Mouse (Mus musculus) CD4-positive, CD25-positive, alpha-beta regulatory T cell, adult 4 months (primary cell): ENCODE data around the gene Abcd3. TPM values are rescaled to one million over a fixed set of nuclear protein-coding genes. Genes with fewer than 3 reads are reported as not detected.

Experiments
- ATAC-seq: one replicate; pipeline ENCODE4 v1.8.0; 2017
- polyA plus RNA-seq, 2 experiments: library from polyadenylated mRNA; unstranded; fragments of 100-300 nt; shearing (Covaris generic); gene quantifications; one replicate each; pipeline ENCODE4 v1.2.1; 2017

Abcd3 gene
- polyA plus RNA-seq, 2 experiments from 2014 or later, result 13.5 to 15.4 TPM

DNA sequence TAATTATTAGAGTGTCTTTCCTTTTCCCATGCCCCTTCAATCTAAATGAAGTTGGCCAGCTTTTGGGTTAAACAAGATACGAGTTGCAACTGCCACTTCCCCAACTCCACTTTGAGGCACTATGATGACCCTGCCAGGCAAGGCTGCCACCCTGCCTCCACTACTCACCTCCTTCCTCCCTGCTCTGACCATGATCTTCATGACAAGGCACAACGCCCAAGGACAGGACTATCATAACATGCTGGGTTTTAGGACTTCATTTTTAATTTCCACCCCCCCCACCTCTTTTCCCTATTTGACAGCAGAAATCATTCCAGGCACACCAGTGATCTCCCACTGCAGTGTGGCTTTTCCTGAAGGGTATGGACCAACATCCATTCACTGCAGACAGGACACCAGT lies 77.2 kb downstream of the Abcd3 start:
- ATAC-seq, result no peak

DNA sequence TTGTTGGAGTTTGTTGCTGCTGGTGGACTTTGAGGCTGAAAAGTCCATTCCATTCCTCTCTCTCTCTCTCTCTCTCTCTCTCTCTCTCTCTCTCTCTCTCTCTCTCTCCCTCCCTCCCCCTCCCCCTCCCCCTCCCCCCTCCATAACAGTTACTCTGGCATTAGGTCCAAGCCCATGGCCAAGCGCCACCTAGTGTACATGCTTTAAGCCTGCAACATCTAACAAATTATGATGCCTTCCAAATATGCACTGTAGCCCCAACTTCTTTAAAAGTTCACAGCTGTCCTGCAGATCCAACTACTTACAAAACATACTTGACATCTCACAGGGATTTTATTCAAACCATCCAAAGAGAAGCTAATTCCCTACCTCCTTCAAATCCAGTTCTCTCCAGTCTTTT lies 77.6 kb downstream of the Abcd3 start:
- ATAC-seq, result no peak

DNA sequence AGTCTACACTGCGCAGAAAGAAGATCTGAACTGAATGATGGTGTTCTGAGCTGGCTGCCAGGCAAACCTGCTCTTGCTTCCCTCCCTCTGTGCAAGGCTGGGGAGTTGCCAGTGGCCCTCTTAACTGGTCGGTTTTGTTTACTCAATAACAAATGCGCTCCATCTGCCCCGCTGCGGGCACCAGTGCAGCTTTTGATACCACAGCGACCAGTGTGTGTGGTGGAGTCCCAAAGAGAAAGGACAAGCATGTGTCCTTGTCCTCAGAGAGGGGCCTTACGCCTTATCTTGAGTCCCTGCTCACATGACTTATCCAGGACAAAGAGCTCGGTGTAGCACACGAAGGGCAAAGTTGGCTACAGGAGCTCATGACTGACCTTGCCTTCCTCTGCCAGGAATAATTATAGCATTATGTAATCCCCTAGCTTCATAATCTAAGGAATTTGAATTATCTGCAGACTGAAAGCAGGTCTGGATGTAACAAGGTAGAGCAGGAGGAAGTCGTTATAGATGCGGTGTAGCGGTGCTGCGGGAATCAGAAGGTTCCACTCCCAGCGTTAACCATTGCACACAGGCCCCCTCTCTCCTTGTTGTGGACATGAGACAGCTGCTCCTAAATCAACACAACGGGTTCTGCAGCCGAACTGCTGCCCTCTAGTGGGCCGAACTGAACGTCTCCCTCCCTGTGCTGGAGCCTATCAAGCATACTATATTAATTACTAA lies 78.9 kb downstream of the Abcd3 start:
- peak; percentile 41 for ATAC-seq

DNA sequence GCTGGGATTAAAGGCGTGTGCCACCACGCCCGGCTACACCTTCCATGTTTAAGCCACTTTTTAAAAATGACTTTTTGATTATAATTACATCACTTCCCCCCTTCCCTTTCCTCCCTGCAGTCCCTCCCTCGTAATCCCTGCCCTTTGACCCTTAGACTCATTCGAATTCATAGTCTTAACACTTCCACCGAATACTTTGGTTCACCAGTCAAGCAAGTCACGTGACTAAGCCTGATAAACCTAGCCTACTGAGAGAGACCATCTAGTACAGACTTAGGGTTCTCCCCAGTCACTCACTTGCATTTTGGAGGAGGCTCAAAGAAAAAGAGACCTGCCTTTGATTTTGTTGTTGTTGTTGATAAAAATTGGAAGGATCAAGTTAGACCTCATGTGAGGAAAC lies 79.6 kb downstream of the Abcd3 start:
- ATAC-seq, result no peak

DNA sequence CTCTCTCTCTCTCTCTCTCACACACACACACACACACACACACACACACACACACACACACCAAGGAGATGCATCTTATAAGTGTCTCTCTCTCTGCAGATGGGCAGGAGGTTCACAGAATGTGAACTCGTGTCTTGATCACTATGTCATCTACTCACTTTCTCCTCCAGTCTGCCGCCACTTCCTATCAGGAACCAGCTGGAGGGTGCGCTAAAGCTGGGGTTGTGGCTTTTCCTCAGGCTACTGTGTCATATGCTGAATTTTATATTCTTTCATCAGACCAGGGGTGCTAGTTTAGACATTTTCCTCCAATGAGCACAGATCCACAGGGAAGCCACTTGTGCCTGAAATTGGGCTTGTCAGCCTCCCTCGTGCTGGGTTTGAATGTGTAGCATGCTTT lies 85.4 kb downstream of the Abcd3 start:
- ATAC-seq, result no peak

DNA sequence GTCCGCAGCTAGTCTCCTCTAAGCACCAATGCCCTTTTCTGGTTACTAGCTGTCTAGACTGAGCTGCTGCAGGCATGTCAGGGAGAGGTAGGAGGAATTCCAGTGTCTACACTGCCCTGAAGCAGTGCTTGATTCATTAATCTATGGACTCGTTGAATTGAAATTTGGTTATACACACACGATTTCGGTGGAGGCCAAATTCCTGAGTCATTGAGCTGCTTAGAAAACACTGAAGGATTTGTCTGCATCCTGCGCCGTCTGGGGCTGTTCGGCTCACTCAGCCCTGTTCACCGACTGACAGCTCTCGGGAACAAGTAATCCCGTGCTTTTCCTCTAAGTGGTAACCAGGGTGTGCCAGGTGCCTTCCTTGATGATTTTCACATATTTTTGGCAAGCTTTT lies 89.5 kb downstream of the Abcd3 start:
- ATAC-seq, result no peak

DNA sequence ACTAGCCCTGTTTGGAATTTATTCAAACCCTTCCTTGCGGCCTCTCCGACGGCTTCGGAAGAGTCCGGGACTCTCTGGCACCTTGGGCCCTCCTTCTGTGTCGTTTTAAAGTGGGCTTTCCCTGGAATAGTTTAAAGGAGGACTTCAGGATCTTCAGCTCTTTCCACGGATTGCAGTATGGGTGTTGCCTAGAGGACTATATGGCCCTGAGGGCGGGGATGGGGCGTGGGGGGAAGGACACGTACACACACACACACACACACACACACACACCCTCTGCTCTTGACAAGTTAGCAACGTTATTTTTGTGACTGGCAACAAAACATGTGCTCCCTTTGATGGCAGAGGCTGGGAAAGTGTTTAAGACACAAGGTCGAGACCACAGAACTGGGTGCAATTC lies 90.5 kb downstream of the Abcd3 start:
- ATAC-seq, result no peak

DNA sequence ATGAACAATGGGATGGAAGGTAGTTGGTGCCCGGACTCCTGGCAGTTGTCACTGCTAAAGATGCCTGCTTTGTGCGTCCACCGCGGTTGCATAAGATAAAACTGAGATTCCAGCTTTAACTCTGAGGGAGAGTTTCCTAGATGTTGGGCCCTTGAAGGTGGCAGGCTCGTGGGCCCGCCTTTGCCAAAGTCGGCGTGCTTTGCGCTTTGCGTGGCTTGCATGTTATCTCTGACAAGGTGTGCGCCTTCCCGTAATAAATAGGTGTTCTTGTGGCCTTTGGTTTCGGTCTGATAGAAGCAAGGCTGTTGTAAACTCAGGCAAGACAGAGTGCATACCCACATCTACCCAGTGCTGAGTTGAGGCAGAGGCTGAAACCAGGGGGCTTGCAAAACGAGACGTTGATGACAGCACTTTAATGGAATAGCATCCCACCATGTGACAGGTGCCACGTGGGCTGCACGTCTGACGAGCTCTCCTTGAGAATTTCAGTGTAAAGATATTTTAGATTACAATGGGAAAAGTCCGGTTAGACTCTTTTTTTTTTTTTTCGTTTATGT lies 91.1 kb downstream of the Abcd3 start:
- ATAC-seq, result no peak

DNA sequence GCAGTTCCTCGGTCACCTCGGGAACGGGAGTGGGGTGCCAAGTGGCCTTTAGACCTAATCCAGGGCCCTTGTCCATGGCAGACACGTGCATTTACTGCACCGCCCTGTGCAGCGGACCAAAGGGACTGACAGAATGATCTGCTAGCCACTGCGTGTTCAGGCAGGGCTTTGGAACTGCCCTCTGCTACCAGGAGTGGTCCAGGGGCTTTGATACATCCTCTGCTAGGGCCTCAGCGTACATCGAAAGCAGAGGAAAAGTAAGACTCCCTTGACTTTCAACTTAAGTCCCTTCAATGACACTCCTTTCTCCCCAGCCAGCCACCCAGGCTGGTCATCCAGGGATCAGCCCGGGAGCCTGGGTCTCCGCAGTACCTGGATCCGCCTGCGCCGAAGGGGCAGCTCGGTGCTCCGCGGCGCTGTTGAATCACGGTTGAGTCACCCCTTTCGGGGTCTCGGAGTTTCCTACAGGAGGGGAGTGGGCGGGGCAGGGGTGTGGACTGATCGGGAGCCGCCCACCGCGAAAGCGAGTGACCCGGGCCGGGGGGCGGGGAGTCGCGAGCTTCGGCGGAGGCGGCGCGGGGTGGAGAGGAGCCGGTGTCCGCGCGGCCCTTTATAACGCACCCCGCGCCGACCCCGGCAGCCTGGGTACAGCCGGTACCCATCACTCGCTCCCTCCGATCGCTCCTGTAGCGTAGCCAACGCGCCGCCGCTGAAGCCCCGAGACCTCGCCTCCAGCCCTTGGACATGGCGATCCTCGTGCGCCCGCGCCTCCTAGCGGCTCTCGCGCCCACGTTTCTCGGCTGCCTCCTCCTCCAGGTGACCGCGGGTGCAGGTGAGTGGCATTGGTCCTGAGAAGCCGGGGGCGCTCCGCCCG lies 91.9 kb downstream of the Abcd3 start, which contains the start of gene F3:
Gene F3, plus strand, starts transcription at position 567 of the 874 bp plus-strand sequence.
- peak; percentile 26 for ATAC-seq

DNA sequence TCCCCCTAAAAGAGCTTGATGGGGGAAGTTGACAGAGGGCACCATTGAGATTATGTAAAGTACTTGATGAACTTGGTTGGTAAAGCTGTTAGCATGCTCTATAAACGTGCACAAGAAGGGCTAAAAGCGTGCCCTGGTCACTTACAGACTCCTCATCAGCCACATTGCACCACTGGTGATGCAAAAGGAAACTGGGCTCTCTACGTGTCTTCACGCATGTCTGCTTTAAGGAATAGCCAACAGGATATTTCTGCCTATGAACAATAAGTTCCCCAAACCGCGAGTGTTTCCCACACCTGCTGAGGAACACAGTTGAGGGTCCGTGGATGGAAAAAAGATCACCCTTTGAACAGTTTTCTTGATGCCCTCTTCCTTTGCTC lies 93.4 kb downstream of the Abcd3 start:
- no peak for ATAC-seq

DNA sequence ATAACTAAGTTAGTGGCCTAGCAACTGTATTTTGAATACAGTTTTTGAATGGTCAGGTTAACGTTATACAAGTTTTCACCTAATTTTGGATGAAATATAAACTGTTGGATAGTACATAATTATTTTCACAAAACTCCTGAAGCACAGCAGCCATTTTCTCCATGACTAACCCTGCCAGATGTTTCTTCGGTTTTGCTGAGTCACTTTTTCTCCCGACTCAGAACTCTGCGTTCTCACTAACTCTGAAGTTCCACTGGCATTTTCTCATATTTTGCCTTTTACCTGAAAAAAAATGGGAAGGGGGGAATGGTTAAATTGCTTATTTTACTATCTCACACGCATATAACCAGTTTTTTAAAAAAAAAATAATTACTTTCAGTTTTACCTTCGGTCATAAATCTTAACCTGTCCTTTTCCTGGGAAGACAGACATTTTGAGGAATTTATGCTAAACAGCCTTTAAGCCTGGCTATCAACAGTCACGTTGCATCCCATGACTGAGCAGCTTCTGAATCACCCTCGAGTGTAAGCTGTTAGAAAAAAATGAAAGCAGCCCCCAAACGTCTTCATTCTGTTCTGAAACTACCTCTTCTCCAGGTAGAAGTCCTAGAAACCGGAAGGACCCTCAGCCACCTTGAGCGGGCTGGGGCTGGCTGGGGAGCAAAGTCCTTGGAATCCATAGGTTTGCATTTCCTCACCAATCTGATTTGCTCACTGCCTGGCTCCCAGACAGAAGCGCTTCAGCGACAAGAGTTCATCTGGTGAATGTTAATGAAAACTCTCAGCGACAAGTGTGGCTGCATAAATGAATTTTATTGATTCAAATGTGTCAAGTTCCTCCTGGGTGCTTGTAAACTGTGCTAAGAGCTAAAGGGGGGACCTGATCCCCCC lies 94.1 kb downstream of the Abcd3 start:
- ATAC-seq, result no peak

DNA sequence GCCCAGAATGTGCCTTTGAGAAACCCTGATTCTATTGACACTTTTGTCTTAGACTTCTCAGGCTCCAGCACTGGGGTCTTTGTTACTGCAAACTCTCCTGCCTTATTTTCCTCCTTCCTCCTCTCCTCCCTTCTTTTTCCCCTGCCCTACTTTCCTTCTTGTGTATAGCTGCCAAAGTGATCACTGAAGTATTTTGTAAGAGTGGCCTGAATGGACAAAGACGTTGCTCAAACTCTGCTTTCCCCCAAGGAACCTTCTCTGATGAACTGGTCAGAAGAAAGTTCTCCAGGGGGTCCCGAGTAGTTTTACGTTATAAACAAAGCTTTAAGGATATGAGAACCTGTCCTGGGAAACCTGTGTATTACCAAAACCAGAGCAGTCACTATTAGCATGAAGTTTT lies 95.4 kb downstream of the Abcd3 start:
- ATAC-seq, result no peak

DNA sequence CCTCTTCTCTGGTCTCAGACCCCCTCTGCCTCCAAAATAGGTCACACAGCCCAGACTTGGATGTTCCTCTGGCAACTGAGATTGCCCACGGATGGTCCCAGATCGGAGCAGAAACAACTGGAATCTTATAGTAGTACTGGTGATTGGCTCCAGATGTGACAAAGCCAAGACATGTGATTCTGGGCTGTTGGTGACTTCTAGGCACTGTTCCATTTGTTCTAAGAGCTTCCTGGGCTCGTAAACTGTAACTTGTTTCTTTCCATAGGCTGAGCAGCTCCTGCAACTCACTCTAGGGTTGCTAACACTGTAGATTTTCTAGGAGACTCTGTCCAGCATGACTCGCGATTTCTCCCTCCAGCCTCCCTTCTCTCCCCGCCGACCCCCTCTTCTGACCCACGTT lies 96.4 kb downstream of the Abcd3 start:
- no peak for ATAC-seq

DNA sequence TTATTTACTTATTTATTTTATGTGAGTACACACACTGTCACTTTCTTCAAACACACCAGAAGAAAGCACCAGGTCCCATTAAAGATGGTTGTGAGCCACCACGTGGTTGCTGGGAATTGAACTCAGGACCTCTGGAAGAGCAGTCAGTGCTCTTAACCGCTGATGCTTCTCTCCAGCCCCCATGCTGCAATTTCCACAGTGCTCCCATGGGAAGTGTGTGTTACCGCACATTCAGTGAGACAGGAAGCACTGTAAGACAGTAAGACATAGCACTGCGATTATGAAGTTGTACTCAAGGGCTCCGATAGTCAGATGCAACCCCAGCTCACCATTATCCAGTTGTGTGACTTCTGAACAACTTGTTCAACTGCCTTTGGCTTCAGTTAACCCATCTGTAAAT lies 98.6 kb downstream of the Abcd3 start:
- ATAC-seq, result no peak

DNA sequence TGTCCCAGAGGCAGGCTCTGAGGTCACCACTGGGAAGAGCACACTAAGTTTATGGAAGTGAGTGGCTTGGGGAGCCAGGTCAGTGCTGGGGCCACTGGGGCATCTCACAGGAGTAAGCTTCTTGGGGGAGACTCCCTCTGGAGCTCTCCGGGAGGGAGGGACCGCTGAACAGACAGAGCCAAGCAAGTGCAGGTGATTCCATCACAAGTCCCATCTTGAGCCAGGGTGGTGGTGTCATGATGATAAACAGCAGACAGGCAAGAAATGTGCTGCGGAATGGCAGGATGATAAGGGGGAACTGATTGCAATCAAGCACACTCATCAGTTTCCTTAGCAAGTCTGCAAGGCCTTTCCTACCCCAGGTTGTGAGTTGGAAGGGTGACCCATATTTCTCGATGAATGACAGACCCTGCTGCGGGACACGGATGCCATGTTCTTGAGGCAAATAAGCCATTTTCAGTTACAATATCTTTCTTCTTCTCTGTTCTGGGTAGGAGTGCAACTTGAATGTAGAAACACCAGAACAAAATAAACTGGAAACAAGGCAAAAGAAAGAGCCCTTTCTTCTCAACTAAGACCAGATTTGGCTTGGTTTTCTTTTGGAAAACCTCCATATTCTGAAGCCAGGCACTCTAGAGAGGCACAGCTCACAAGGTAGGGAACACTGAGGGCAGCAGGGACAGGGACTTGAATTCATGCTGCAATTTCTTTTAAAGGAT lies 99.2 kb downstream of the Abcd3 start:
- no peak for ATAC-seq

DNA sequence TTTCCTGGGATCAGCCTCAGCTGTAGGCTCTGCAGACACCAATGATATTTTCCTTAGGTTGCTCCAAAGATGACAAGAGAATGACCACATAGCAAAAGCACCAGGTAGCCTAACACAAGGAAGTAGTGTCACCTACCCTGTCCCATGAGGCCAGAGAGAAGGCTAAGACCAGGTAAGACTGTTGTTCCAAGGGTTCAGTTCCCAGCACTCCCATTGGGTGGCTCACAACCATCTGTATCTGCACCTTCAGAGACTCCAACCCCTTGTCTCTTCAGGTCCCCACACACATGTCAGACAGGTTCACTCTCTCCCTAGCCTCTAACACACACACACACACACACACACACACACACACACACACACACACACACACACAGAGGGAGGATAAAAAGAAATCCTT lies 99.8 kb downstream of the Abcd3 start:
- ATAC-seq, result no peak

DNA sequence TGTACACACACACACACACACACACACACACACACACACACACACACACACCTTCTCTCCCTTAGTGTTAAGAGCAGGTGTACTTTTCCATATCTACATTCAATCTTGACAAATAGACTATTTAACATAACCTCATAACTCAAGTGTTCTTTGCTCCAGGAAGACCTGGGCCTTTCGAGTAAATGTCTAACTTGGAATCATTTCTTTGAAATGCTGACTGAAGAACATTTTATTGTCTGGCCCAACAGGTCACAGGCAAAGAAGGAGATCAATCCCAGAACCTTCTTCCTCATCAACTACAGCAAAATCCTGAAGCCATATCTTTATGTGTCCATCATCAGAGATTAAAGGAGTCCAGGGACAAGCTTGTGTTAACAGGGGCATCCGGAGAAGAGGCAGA lies 100.6 kb downstream of the Abcd3 start:
- ATAC-seq, result no peak

DNA sequence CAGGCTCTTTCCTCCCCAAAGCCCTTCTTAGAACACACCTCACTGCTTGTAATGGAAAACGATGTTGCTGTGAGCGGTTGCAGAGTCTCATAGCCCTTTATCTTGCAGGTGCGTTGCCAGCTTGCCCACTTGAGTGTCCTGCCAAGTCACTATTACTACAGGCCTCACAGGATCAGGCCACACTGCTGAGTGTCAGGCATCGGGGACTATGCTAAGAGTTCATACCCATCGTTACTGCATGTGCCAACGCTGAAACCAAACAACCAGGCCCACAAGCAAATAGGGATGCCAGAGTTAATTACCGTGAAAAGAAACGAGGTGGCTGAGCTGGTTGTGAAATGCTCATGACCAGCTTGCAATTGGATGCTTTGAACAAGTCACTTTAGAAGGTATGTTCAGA lies 101.3 kb downstream of the Abcd3 start:
- ATAC-seq, result no peak

DNA sequence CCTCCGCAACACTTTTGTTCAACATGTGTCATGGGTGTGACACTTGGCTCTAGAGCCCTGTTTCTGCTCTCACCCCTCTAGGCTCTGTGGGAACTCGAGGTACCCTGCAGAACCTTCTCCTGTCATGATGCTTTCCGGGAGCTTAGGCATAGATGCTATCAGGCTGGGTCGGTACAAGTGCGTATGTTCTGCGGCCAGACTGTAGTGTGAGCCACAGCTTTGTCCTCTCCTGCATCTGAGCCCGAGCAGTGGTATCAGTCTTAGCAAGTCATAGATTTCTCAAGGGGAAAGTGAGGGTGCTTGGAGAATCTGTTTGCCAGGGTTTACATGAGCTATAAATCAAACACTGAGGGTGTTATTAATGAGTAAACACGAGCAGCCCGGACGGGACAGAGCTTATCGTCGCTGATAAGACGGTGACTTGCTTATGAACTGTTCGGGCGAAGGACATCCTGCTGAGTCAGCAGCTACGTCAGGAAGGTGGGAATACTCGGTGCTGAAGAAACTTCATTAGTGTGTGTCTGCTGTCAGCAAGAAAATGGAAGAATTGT lies 101.9 kb downstream of the Abcd3 start:
- no peak for ATAC-seq

DNA sequence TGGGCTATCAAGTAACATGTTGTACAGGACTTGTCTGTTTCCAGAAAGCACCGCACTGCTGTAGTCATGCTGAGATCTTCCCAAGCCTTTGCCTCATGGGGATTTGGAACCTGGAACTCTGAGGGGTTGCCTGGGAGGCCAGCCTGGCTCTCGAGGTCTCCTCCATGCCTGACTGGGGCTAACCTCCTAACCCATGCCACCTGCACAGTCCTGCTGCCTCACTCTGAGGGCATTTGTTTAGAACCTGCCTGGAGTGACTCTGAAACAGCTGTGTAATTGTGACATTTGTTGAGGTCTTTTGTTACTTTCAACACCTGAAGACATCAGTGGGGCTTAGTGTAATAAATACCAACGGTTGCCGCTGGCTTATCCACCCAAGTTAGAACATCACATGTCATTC lies 102.9 kb downstream of the Abcd3 start:
- ATAC-seq, result no peak

DNA sequence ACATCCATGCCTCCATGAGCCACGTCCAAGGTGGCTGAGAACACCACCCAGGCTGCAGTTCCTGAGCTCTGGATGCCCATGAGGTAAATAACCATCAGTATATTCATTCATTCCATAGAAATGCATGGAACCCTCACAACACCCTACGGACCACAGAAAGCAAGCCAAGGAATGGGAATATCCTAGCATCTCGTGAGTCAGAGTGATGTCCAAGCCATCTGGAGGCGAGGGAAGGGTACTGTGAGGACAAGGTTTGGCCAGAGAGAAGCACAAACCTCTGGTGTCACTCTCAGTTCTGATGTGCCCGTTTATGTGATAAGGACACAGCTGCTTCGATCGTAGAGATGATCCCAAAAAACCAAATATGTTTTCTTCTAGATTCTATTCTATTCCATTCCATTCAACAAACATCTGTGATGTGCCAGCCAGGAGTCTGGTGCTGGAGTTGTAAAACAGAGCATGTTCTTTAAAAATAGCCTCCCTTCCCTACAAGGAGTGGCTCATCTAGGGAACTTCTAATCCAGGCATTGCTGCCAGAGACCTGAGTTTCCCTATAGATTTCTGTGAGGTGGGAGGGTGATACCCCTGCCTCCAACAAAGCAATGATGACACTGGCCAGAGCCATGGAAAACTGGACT lies 104.1 kb downstream of the Abcd3 start:
- ATAC-seq, result no peak
